Mouse (Mus musculus): ENCODE results near the gene Edc4.

Gene Edc4

DNA sequence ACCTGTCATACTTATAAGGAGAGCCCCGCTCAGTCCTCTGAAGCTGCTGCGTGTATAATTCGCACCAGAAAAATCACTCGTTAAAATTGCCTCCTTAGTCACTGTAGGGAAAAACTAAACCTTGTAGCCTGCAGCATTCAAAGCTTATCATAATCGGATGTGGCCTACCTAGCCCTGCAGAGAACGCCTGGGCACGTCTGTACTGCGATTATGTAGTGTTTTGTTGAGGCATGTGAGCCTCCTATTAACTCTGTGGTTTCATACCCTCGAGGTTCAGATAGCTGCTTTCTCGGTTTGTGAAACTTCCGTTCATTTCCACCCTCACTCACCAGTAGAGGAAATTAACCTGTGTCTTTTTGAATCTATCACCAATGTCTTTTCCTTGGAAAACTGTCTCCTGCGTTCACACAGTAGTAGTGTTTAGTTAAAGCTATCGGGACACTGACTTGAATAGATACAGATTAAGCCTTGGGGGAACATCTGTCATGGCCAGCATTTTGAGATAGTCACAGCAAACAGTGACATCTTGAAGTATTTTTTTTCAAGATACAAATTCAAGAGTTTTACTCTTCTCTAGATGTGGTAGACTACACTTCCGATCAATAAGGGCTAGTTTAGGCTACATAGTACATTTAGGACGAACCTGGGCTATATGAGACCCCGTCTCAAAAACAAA lies 20.4 kb downstream of the Edc4 start:
- ChIA-PET POLR2A (interaction anchor here in 3 of 4 experiments (0.5 to 4.4 kb wide), 39 partner anchors 8 to 295 kb away, joined by 3 to 41 read pairs (median 6); partner anchors contain the start of genes Acd (in 2 of the 3), Nrn1l (in 2 of the 3), Nutf2 (in 2 of the 3) and Pard6a (in 2 of the 3)), CTCF (interaction anchor here in 2 of 4 experiments (0.8 to 2.4 kb wide), 4 partner anchors 29 to 89 kb away, joined by 3 to 7 read pairs (median 6); no protein-coding TSS in a partner anchor)

DNA sequence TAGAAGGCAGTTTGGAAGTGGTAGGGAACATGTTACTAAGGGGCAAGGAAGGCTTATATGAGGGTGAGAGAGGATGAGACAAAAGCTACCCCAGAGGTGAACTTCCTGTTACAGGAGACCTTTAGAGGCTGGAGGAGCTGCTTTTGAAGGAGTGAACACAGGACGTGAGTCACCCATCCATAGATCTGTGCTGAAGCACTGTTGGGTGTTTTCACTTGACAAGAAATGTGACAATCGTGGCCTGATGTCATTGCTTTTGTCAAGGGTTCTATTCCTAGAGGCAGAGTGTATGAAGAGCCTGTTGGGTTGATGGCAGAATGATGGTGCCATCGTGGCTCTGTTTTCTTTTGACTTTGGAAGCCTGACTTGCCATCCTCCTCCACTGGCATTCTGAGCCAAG lies 38.7 kb downstream of the Edc4 start:
- ChIA-PET CTCF (interaction anchor here in 2 of 4 experiments (1.2 to 1.6 kb wide), 2 partner anchors 11 to 65 kb away, joined by 3 to 5 read pairs; no protein-coding TSS in a partner anchor), POLR2A (interaction anchor here in 1 of 4 experiments (1.7 to 4.7 kb wide), 2 partner anchors 10 to 11 kb away, joined by 5 to 18 read pairs; no protein-coding TSS in a partner anchor)

DNA sequence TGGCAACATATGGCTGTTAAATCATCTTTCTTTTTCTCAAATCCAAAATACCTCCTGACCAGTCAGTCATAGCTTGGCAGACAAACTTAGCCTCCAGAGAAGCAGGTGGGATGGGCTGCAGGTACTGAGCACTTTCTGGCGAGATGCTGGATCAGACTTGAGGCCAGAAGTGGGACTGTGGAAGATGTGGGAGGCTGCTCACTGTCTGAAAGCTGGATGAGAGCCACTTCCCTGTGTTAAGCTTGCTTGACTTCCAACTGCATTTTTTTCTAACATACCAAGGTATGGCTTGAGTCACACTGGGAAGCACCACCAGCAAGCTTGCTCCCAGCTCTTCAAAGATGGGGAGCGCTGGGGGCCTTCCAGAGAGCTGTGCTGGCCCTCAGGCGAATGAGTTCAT lies 44.4 kb downstream of the Edc4 start:
- CTCF ChIA-PET: interaction anchor here in 2 of 4 experiments (0.6 to 1.0 kb wide), 3 partner anchors 35 to 645 kb away, joined by 3 to 5 read pairs (median 4); no protein-coding TSS in a partner anchor

DNA sequence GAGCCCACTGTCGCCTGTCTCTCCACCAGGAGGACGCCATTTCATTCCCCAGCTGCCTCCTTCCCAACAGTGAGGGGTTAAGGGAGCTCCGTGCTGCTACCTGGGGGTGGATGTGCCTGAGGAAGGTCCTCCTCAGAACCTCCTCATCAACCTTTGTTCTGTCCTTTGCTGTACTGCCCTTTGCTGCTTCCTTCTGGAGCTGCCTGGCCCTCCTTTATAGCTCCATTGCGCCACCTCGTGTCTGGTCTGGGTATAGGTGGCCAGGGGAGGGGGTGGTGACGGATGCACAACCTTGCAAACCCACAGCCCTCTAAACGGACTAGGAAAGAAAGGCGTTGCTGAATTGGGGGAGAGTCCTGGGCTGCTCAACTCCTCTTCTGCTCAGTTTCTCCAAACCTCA lies 49.9 kb downstream of the Edc4 start:
- ChIA-PET CTCF (interaction anchor here (0.5 to 2.5 kb wide), 89 partner anchors 9 to 684 kb away, joined by 3 to 24 read pairs (median 4); partner anchors contain the start of genes Nrn1l (in 3 of the 4), Nfatc3 (in 2 of the 4), Pskh1 (in 2 of the 4) and Slc12a4 (in 2 of the 4)), POLR2A (interaction anchor here in 3 of 4 experiments (0.6 to 2.5 kb wide), 30 partner anchors 8 to 308 kb away, joined by 3 to 18 read pairs (median 4); partner anchors contain the start of genes Nutf2 (in 2 of the 3), Pskh1 (in 2 of the 3), Ranbp10 (in 2 of the 3) and Tsnaxip1 (in 2 of the 3))

More for the DNA sequence above, 44.4 kb downstream of the Edc4 start:
- POLR2A ChIA-PET: interaction anchor here (0.5 to 3.4 kb wide), 23 partner anchors 8 to 131 kb away, joined by 3 to 21 read pairs (median 3); partner anchors contain the start of genes Pskh1 (in 3 of the 4), Slc12a4 (in 2 of the 4) and Nutf2 (in 1 of the 4)

DNA sequence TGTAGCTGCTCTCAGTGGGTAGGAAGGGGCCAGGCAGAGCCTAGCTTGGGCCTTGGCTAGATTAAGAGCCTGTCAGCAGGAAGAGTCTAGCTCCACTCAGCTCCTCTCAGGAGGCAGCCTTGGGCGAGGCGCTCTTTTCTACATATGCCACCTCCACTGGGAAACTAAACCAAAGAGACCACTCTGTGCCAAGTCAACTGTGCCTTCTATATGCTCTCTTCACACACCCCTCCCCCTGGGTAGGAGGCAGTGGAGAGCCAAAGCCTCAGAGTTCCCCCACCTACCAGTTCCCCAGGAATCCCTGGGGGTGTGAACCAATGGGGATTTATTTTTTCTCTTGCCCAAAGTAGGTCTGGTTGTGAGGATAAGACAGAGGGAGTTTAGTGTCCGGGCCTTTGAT lies 50.6 kb downstream of the Edc4 start:
- POLR2A ChIA-PET: interaction anchor here in 3 of 4 experiments (0.6 to 2.3 kb wide), 23 partner anchors 13 to 313 kb away, joined by 3 to 17 read pairs (median 4); partner anchors contain the start of genes Nutf2 (in 2 of the 3), Pskh1 (in 2 of the 3), Ctcf (in 1 of the 3) and Dus2 (in 1 of the 3)
- CTCF ChIA-PET: interaction anchor here (0.5 to 2.5 kb wide), 62 partner anchors 8 to 335 kb away, joined by 3 to 24 read pairs (median 5); partner anchors contain the start of genes Nrn1l (in 3 of the 4), Pskh1 (in 2 of the 4), Thap11 (in 2 of the 4) and Nfatc3 (in 1 of the 4)

DNA sequence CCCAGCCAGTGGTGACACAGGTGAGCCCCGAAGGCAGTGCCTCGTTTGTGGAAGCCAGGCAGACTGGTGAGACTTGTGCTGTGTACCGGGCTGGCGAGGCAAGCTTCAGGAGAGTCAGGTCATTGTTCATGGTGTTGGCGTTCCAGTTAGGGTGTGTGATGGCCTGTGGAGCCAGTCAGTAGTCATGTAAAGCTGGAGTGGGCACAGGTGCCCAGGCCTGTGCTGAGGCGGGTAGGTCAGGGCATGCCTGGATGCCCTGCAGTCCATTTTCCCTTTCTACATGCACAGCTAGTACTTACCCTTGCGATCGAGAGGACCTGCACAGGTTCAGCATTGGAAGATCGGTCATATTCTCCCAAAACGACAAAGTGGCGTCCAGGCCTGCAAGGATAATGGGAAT lies 51.8 kb downstream of the Edc4 start:
- ChIA-PET POLR2A (interaction anchor here in 1 of 4 experiments (1.3 to 1.4 kb wide), 2 partner anchors 32 to 67 kb away, joined by 3 read pairs; partner anchors contain the start of gene Pskh1), CTCF (interaction anchor here in 2 of 4 experiments (1.0 to 1.4 kb wide), 2 partner anchors 44 to 97 kb away, joined by 3 to 5 read pairs; no protein-coding TSS in a partner anchor)

DNA sequence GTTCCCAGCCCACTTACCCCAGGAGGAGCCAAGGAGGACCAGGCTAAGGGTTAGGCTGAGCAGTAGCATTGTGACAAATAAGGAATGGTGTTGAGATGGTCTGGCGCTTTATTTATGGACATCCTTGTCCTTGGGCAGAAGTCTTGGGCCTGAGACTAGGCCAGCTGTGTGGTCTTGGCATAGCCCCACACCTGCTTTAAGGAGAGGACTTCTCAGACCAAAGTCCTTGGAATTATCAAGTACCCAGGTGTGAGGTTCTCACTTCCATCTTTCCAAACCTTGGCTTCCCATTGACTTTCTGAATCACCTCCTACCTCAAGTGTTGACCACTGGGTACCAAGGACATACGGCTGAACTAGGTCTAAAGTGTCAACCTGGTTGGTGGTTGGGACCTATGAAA lies 53.1 kb downstream of the Edc4 start, which contains the start of gene Ctrl:
Gene Ctrl (minus strand): TSS at position 101 of the 400 bp plus-strand sequence.
- POLR2A ChIA-PET: interaction anchor here in 2 of 4 experiments (0.7 to 1.3 kb wide), 3 partner anchors 9 to 619 kb away, joined by 3 to 5 read pairs (median 3); partner anchors contain the start of gene Pskh1 (in 1 of the 2)

DNA sequence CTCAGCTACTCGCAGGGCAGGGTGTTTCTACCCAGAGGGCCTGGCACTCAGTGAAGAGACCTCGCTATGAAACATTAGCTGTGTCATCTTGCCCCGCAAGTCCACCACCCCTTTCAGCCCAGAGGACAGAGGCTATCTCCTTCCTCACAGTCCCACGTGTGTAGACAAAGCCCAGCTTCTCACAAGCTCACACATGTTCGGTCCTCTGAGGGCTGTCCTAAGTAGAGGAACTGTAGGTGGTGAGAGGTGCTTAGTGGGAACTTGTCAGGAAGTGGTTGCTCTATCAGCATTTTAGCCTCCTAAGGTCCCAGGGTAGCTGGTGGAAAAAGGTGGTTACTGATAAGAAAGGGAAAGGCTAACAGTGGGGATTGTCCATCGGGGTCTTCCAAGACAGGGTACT lies 54.4 kb downstream of the Edc4 start:
- POLR2A ChIA-PET: interaction anchor here in 2 of 4 experiments (0.8 to 2.8 kb wide), 3 partner anchors 8 to 44 kb away, joined by 5 to 21 read pairs (median 16); no protein-coding TSS in a partner anchor

More for the DNA sequence above, 53.1 kb downstream of the Edc4 start, which contains the start of gene Ctrl:
- CTCF ChIA-PET: no interaction called here

DNA sequence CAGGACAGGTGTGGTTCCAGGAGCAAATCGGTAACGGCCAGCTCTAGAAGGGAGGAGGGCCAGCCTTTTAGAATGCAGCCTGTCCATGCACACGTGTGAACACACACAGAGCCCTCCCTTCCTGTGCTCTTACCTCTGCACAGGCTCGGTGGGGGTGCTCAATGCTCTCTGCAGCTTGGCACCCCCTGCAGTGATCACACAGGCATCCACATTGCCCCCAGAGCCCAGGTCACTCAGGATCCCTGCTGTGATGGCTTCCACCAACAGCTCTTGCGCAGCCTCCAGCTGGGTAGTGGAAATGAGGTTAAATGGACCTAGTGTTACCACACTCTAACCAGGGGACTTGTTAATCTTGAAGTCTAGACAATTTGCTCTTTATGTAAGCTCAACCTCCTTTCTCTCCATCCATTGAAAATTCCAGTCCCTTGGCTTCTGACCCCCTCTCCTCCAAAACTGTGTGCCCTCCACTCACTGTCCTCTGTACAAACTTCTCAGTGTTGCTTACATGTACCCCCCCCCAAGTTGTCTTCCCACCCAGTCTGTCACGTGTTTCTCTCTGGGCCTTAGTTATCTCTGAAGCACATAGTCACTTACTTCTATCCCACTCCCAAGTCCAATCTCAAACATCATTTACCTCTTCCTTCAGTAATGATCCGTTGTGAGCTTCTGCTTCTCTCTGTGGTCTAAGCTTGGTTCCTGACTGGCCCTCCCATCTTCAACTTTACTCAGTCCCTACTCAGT lies 55.4 kb downstream of the Edc4 start:
- ChIA-PET CTCF (interaction anchor here in 3 of 4 experiments (0.6 to 1.5 kb wide), 6 partner anchors 44 to 925 kb away, joined by 3 to 8 read pairs (median 4); no protein-coding TSS in a partner anchor), POLR2A (interaction anchor here (0.5 to 2.8 kb wide), 27 partner anchors 9 to 341 kb away, joined by 3 to 21 read pairs (median 4); partner anchors contain the start of genes Agrp (in 1 of the 4), Edc4 (in 1 of the 4), Nfatc3 (in 1 of the 4) and Nutf2 (in 1 of the 4))

More for the DNA sequence above, 54.4 kb downstream of the Edc4 start:
- CTCF ChIA-PET: interaction anchor here in 1 of 4 experiments (1.2 kb wide), 1 partner anchor 221 kb away, joined by 3 read pairs; no protein-coding TSS in a partner anchor

DNA sequence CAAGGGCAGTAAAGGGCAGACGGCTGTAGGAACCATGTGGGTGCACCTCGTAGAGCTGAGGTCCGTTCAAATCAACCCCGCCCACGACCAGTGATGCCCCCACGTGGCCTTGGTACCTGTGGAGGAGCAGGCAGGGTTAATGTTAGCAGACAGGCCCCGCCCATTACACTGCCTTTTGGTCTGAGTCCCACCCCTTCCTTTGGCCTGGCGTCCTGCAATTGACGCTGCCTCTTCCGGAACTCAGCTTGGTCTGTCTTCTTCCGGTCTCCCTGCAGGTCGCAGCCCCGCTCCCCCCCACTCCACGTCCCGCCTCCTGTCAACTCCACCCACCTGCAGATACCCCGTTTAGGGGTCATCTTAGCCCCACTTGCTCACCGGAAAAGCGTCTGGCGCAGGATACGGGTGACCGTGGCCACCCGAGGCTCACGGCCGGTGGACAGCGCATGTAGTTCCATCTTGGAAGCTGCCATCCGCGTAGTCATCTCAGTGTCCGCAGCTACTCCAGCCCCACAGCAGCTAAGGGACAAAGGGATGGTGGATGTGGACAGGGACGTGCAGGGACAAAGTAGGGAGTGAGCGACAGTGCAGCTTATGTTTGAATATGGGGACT lies 56.3 kb downstream of the Edc4 start:
- POLR2A ChIA-PET: interaction anchor here (0.5 to 2.8 kb wide), 41 partner anchors 9 to 300 kb away, joined by 3 to 21 read pairs (median 4); partner anchors contain the start of genes Edc4 (in 2 of the 4), Nutf2 (in 2 of the 4), Acd (in 1 of the 4) and Agrp (in 1 of the 4)
- CTCF ChIA-PET: interaction anchor here in 3 of 4 experiments (0.6 to 1.5 kb wide), 10 partner anchors 12 to 926 kb away, joined by 3 to 8 read pairs (median 3); no protein-coding TSS in a partner anchor

DNA sequence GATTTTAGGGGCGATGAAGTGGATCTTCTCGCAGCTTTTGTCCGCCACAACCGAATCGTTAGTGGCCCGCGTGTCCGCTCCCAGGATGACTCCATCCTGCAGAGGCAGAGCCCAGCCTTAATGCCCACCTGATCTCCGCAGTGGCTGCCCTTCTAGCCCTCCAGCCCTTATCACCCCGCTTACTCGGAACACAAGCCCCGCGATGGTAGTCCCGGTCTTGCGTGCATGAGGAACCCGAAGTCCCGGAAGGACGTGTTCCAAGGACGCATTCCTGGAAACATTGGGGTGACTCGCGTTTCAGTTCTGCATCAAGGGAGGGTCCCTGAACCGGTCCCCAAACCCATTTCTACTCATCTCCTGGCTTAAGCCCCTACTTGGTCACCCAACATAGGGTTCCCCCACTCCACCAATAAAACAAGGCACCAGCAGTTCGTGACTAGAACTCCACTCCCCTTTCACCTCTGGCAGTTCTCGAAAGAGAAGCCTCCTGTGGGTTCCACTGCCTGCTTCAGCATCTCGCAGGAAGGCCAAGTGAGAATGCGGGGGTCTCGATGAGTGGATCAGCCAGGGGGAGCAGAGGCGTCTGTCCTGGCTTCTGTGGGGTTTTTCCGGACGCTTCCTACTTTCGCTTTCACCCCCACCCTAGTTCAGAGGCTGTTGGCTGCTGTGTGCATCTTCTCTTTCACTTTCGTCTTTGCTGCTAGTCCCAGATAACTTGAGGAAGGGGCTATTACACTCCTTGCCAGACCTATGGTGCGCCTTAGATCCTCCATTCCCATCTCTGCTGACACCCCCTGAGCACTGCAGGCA lies 57.0 kb downstream of the Edc4 start:
- ChIA-PET POLR2A (interaction anchor here (0.6 to 2.8 kb wide), 29 partner anchors 9 to 300 kb away, joined by 3 to 21 read pairs (median 5); partner anchors contain the start of genes Edc4 (in 2 of the 4), Nutf2 (in 2 of the 4), Acd (in 1 of the 4) and Agrp (in 1 of the 4)), CTCF (interaction anchor here in 3 of 4 experiments (0.7 to 1.5 kb wide), 6 partner anchors 13 to 341 kb away, joined by 3 to 4 read pairs (median 3); no protein-coding TSS in a partner anchor)

DNA sequence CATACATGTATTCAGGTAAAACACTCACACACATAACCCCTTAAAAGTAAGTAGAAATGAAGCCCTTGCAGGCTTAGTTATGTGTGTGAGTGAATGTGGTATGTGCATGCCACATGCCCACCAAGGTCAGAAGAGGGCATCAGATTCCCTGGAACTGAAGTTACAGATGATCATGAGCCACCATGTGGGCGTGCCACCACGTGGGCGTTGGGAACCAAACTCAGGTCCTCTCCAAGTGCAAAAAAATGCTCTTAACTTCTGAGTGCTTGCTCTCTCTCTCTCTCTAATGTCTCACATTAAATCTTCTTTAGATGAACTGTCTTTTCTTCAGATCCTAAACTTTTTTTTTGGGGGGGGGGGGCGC lies 57.6 kb downstream of the Edc4 start, which contains the start of gene Psmb10:
Gene Psmb10 (minus strand): TSS at position 139 of the 364 bp plus-strand sequence.
- ChIA-PET CTCF (interaction anchor here in 1 of 4 experiments (0.6 kb wide), 1 partner anchor 56 kb away, joined by 4 read pairs; no protein-coding TSS in a partner anchor), POLR2A (interaction anchor here in 1 of 4 experiments (0.8 to 1.1 kb wide), 4 partner anchors 8 to 139 kb away, joined by 3 to 8 read pairs (median 3); no protein-coding TSS in a partner anchor)

DNA sequence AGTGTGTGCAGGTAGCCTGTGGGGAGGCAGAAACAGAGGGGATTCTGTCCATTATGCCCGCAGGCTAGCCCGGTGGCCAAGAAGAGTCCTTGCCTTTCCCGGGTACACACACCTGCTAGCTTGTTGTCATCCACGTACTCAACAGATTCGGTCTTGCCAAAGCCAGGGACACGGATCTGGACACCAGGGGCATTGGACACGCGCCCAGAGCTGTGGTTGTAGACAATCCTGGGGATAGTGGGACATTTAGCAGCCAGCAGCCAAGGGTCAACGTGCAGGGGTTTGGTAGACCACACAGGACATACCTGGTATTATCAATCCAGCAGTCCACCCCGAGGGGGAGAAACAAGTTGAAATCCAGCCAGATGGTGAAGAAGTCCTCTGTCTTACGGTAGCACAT lies 61.3 kb downstream of the Edc4 start:
- ChIA-PET POLR2A (interaction anchor here in 2 of 4 experiments (0.5 to 1.5 kb wide), 6 partner anchors 11 to 114 kb away, joined by 3 to 4 read pairs (median 3); partner anchors contain the start of gene Nrn1l (in 1 of the 2)), CTCF (interaction anchor here in 2 of 4 experiments (1.4 to 1.5 kb wide), 2 partner anchors 11 to 171 kb away, joined by 3 read pairs; no protein-coding TSS in a partner anchor)

DNA sequence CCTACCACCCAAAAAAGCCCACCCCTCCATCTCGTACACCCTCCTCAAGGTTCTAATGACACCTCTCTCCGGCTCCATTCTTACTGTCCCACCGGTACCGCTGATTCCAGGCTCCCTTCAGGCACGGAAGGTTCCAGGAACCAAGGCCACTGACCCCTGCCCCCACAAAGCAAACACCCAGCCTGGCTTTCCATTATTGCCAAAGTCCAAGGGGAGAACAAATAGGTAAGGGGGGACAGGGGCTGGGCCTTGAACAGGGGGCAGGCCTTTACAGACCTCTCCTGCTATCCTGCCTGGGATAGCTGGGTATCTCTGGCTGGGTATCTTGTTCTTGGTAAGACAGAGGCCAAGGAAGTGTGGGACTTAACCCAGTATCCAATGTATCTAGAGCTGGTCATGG lies 61.9 kb downstream of the Edc4 start:
- POLR2A ChIA-PET: interaction anchor here in 2 of 4 experiments (0.5 to 1.5 kb wide), 4 partner anchors 16 to 113 kb away, joined by 3 to 4 read pairs (median 4); no protein-coding TSS in a partner anchor

DNA sequence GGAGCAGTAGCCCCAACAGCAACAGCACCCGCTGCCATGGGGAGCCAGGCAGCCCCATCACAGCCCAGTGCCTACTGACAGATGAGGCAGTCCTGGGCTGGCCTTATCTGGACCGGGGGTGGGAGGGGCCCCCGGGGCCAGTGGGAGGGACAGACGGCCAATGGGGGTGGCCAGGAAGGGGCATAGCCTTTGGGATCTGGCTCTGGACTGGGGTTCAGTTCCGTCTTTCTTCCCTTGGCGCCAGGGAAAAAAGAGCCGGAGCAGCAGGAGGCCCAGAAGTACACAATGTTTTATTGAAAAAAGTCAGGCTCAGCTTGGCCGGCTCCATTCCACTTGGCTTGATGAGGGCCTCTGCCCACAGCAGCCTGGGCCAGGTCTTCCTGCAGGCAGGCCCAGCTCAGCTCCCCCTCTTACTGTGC lies 62.6 kb downstream of the Edc4 start, which contains the start of gene Lcat:
Gene Lcat (minus strand): TSS at position 62 of the 419 bp plus-strand sequence.
- ChIA-PET POLR2A (interaction anchor here in 2 of 4 experiments (1.1 to 1.5 kb wide), 4 partner anchors 13 to 282 kb away, joined by 3 to 4 read pairs (median 4); no protein-coding TSS in a partner anchor), CTCF (interaction anchor here in 1 of 4 experiments (0.6 kb wide), 1 partner anchor 12 kb away, joined by 3 read pairs; no protein-coding TSS in a partner anchor)

More for the DNA sequence above, 61.9 kb downstream of the Edc4 start:
- CTCF ChIA-PET: interaction anchor here in 1 of 4 experiments (0.6 to 1.4 kb wide), 2 partner anchors 12 to 13 kb away, joined by 3 read pairs; no protein-coding TSS in a partner anchor
